Mouse (Mus musculus): ENCODE measurements around the gene Zfyve28. TPM values are rescaled to one million over a fixed set of nuclear protein-coding genes. Genes with fewer than 3 reads are reported as not detected.

The Zfyve28 gene
- polyA plus RNA-seq, 1 experiment from 2014 or later: 2.1 TPM

DNA sequence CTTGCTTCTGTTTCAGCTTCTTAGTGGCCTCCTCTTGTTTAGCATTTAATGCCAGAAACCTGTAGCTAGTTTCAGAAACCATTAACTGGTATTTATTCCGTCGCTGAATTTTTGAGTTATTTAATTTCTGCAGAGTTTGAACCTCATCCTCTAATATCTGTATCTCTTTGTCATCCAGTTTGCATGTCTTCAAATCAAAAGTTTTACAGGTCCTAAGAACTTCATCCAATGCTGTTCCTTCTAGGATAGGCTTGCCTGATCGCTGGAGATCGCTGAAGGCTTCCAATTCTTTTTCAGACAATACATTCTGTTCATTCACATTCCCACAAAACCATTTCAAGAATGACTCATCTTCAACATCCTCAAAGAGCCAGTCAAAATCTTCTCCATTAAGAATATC, 120.4 kb downstream of the Zfyve28 start:
- no peak for ATAC-seq (ENCODE audit: low FRiP score)
- Histone ChIP-seq H3K36me3 (replicated peaks) (0 out of 2 replicates have a peak, but pooled peaks cover 10% of the 10 kb centered on the region), H3K27ac (no peak overlapping the region), H3K4me2 (peak overlapping the region; percentile 38), H3K9ac (no peak overlapping the region), H3K9me3 (no peaks in the 10 kb centered on the region), H3K4me3 (replicated peaks) (no peak overlapping the region), H3K4me1 (peaks cover 25% of the 10 kb centered on the region), H3K27me3 (no peaks in the 10 kb centered on the region)
- WGBS: 85% methylated on average over 4 of the region's 4 CpGs

GRCm38 (mm10) chr5:34165793-34166192, 122.5 kb downstream of the Zfyve28 start:
- Histone ChIP-seq H3K9ac (no peak overlapping the region), H3K4me1 (peaks cover 25% of the 10 kb centered on the region), H3K27me3 (no peaks in the 10 kb centered on the region), H3K4me2 (no peak overlapping the region), H3K36me3 (replicated peaks) (0 out of 2 replicates have a peak, but pooled peaks cover 15% of the 10 kb centered on the region), H3K9me3 (no peaks in the 10 kb centered on the region), H3K27ac (no peak overlapping the region), H3K4me3 (replicated peaks) (no peak overlapping the region)
- ATAC-seq (ENCODE audit: low FRiP score): no peak
- 86% methylated on average over 4 of the region's 4 CpGs for WGBS

DNA sequence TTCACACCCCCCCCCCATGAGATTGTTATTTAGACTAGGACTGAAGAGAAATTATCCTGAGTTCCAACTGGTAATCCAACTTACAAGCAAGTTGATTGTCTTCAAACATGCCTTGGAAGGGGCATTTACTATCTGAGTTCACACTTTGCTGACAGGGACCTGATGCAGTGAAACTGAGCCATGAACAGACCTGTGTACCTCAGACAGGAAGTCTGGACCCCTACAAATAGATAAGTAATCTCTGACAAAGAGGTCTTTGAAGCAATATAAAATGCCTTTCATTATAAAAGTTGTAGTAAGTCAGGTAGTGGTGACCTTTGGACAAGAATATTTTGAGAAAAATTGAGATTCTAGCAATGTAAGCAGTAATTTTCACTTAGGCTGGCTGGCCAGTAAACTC, 139.8 kb downstream of the Zfyve28 start:
- no peak overlapping the region for H3K27ac ChIP-seq
- H3K4me1 ChIP-seq: no peaks in the 10 kb centered on the region
- no peak overlapping the region for H3K4me3 ChIP-seq (replicated peaks)
- peaks cover 3% of the 10 kb centered on the region for H3K36me3 ChIP-seq (replicated peaks)
- no peak overlapping the region for H3K4me2 ChIP-seq
- ATAC-seq (ENCODE audit: low FRiP score): no peak
- H3K9me3 ChIP-seq: no peaks in the 10 kb centered on the region
- no peaks in the 10 kb centered on the region for H3K27me3 ChIP-seq
- no peak overlapping the region for H3K9ac ChIP-seq

GRCm38 (mm10) chr5:34147554-34147953, 140.7 kb downstream of the Zfyve28 start:
- Histone ChIP-seq H3K27me3 (no peaks in the 10 kb centered on the region), H3K9me3 (no peaks in the 10 kb centered on the region), H3K4me2 (no peak overlapping the region), H3K4me3 (replicated peaks) (no peak overlapping the region), H3K4me1 (no peaks in the 10 kb centered on the region), H3K9ac (no peak overlapping the region), H3K27ac (no peak overlapping the region), H3K36me3 (replicated peaks) (no peaks in the 10 kb centered on the region; the same call in 1 of the 2 replicates)
- WGBS: 91% methylated on average over 3 of the region's 3 CpGs
- ATAC-seq (ENCODE audit: low FRiP score): no peak

Other genes with a start within 250 kb of the Zfyve28 start
- 0.62 and 0.80 TPM in 2 replicates for gene Poln, start 119.0 kb downstream of the Zfyve28 start, polyA plus RNA-seq (2016; fragmentation: Nextera tagmentation; extraction: Ambion mirVana)
- gene Haus3, start 118.9 kb downstream of the Zfyve28 start, polyA plus RNA-seq (2016; fragmentation: Nextera tagmentation; extraction: Ambion mirVana): 43.1 and 45.3 TPM in 2 replicates
- 25.0 and 25.8 TPM in 2 replicates for gene Mxd4, start 100.7 kb downstream of the Zfyve28 start, polyA plus RNA-seq (2016; fragmentation: Nextera tagmentation; extraction: Ambion mirVana)
- gene Cfap99, start 151 bp upstream of the Zfyve28 start, polyA plus RNA-seq (2016; fragmentation: Nextera tagmentation; extraction: Ambion mirVana): not detected in 2 replicates
- gene Rnf4, start 47.8 kb upstream of the Zfyve28 start, polyA plus RNA-seq (2016; fragmentation: Nextera tagmentation; extraction: Ambion mirVana): 178 and 180 TPM in 2 replicates
- gene Fam193a, start 81.5 kb upstream of the Zfyve28 start, polyA plus RNA-seq (2016; fragmentation: Nextera tagmentation; extraction: Ambion mirVana): 17.8 and 19.9 TPM in 2 replicates
- 6.7 and 9.2 TPM in 2 replicates for gene Tnip2, start 225.5 kb upstream of the Zfyve28 start, polyA plus RNA-seq (2016; fragmentation: Nextera tagmentation; extraction: Ambion mirVana)
- 18.5 and 20.1 TPM in 2 replicates for gene Sh3bp2, start 237.4 kb upstream of the Zfyve28 start, polyA plus RNA-seq (2016; fragmentation: Nextera tagmentation; extraction: Ambion mirVana)

All from forebrain, embryonic 12.5 days (tissue).